Mouse (Mus musculus) erythroblast, embryonic 14.5 days (primary cell): ENCODE results near the gene Tmem132c.

ENCODE experiments used
- GATA1 ChIP-seq: IDR thresholded peaks from 2 replicates; pipeline ENCODE4 v1.6.1; 2012; ENCODE audit warnings: low read length, inconsistent platforms, mixed read lengths
- TAL1 ChIP-seq: IDR thresholded peaks from 3 replicates; pipeline ENCODE4 v1.6.1; 2012; ENCODE audit warnings: low read length, inconsistent platforms, mixed read lengths

DNA sequence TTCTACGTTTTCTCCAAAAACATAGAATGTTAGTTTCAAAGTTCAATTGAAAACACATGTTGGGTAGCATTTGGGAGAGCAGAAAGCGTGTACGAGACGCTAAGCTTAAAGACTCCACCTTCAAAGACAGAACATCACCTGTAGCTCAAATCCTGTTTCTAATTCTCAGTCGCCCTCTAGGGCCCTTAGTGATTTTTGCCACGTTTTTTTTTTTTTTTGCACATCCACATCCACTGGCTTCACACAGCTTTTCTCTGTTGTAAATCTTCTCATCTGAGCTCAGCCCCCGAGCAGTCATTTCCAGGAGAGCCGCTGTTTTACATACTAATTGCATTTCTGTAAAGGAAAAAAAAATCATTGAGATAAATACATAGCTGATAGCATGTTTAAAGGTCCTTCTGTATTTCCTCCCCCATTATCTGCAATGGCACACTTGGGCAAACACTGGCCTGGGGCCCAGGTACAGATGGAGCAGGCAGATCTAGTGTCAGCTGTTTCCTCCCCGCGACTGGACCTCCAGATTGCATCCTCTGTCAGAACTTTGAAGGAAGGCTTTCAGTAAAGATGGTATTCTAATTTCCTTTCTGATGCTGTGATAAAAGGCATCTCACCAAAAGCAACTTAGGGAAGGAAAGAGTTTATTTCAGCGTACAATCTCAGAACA lies 15.5 kb downstream of the Tmem132c start:
- no peak for TF ChIP-seq GATA1
- TF ChIP-seq TAL1 = no peak
